ENCODE assay signal across 21 mouse cellular contexts in the genomic region with DNA sequence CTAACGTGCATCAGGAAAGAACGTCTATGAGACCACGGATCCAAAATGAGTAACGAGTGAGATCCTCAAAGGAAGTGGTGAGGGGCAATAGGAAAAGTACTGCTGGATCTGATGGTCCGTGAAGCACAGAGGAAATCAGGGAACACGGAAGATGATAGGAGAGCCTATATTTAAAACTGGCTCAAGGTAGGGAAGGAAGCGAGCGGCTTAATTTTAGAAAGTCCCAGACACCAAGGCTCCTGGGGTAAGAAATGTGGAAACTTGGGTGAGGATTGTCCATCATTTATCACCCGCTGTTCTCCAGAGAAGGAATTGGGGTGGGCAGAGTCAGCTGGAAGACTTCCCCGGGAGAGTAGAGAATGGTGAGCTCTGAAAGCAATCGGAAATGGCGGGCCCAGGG.
DNase-seq lines count a peak whose midpoint lies in the region; TF ChIP-seq lines count a peak whose summit lies in the region.
"Had no signal": no experiment of that assay in that cellular context is flagged by ENCODE, and none has a peak within 500 bp of the region (broad histone marks: within the 10 kb centered on the region; RNA-seq: fewer than 3 reads in every experiment).

No protein-coding gene starts in this region.

- peak overlapping the region; percentile 6 for H3K4me3 ChIP-seq in testis, adult 2 months (ENCODE audit: control insufficient read depth, low read depth, low read length)
- H3K4me3 ChIP-seq: embryonic facial prominence, embryonic 12.5 days; heart, embryonic 13.5 days; liver, embryonic 13.5 days; neural tube, embryonic 12.5 days had no signal

- H3K36me3 ChIP-seq in testis, adult 2 months (ENCODE audit: control insufficient read depth, insufficient read depth, low read length), result no peaks in the 10 kb centered on the region
- H3K36me3 ChIP-seq: embryonic facial prominence, embryonic 12.5 days; heart, embryonic 13.5 days; liver, embryonic 13.5 days; neural tube, embryonic 12.5 days had no signal

- DNase-seq in adrenal gland, adult 2 months, result peak; percentile 44
- no peak for DNase-seq in adrenal gland, adult 8-10 months
- DNase-seq in kidney, adult 11 months, result peak; percentile 55
- DNase-seq in kidney, postnatal 4 days, result no peak
- no peak for DNase-seq in testis, postnatal 14 days (ENCODE audit: low spot score)
- DNase-seq in cerebellum, adult 9-11 months, result no peak
- DNase-seq in left cerebral cortex, adult 8-10 months (ENCODE audit: low spot score in 2 of 2), result no peak
- DNase-seq: cerebellum, adult 11-12 months; cerebellum, postnatal 14 days; heart, postnatal 36 days; layer of hippocampus, adult 9-11 months; liver, embryonic 13.5 days; lung, postnatal 4 days; midbrain, embryonic 14.5 days; right cerebral cortex, postnatal 14 days; thymus, postnatal 25 days had no signal

- no peaks in the 10 kb centered on the region; the same call in 1 of the 2 replicates for H3K4me1 ChIP-seq in testis, adult 2 months (ENCODE audit: control insufficient read depth, insufficient read depth, low read length)
- H3K4me1 ChIP-seq: neural tube, embryonic 12.5 days had no signal

- no peak for TF ChIP-seq CTCF in testis, adult 2 months (IDR thresholded peaks at IDR 0.05; ENCODE audit: control insufficient read depth, insufficient read depth, insufficient replicate concordance, low read depth, low read length)

- no peaks in the 10 kb centered on the region for H3K27me3 ChIP-seq in testis, adult 2 months (ENCODE audit: control insufficient read depth, insufficient read depth, low read length)
- H3K27me3 ChIP-seq: embryonic facial prominence, embryonic 12.5 days; heart, embryonic 13.5 days; liver, embryonic 13.5 days; neural tube, embryonic 12.5 days had no signal

- no peak overlapping the region for H3K27ac ChIP-seq in testis, adult 2 months (ENCODE audit: control insufficient read depth, insufficient read depth, low read depth, low read length)
- H3K27ac ChIP-seq: embryonic facial prominence, embryonic 12.5 days; heart, embryonic 13.5 days; hindbrain, embryonic 14.5 days; liver, embryonic 13.5 days; neural tube, embryonic 12.5 days had no signal

- TF ChIP-seq POLR2A in testis, adult 2 months (IDR thresholded peaks at IDR 0.05; ENCODE audit: control insufficient read depth, low read depth, low read length), result no peak

Comparison
In these comparisons a context has a peak if more than half of its experiments do, and no peak if none do; other contexts are left out.
1. DNase-seq: peak in adrenal gland, adult 2 months (single experiment) and kidney, adult 11 months (single experiment); none in adrenal gland, adult 8-10 months (single experiment), kidney, postnatal 4 days (0 of 2), testis, postnatal 14 days (single experiment), cerebellum, adult 9-11 months (single experiment) and left cerebral cortex, adult 8-10 months (0 of 2).